Mouse (Mus musculus): Measurements from ENCODE around the gene Arid4b.
"Not testable (repeated sequence)": the region's sequence is repeated elsewhere in the genome, so short reads cannot be mapped to it uniquely, and the experiment has no call there.

The Arid4b gene

DNA sequence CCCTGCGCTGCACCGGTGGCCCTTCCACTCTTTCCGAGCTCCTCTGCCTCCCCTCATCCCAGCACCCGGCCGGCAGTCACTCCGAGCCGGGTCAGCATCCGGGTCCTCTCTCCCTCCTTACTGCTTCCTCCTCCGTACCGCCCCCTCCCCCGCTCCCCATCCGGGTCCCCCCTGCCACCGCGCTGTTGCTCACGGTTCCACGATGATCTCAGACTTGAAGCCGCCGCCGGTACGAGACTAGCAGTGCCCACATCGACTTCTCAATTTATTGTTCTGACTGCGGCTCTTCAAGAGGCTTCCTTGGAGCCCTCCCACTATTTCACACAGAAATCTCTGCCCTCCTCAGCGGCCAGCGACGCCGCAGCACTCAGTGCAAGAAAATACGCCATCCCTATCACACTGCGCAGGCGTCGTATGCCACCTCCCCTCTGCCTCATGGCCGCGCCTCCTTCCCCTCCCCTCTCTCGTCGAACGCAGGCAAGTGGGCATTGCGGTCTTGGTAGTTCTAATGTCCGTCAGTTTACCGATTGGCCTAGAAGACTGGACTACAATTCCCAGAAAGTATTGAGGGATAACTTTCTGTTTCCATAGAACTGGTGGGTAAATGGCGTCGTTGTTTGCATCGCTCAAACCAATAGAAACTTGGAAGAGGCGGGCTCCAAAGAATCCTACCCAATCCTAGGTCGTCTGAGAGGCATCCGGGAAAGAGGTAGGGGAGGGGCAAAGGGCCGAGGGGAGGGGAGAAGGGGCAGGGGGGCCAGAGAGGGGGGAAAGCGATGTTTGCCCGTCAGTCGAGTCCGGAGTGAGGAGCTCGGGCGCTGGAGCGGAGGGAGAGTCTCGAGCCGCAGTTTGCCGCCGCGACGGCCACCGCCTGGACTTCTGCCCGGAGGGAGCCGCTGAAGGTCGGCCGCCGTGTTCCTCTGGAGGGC, at the start of gene Arid4b, which contains the start of gene Ggps1:
Gene Arid4b, plus strand, starts transcription at position 220 of the 929 bp plus-strand sequence.
Gene Ggps1, minus strand, starts transcription at position 476 of the 929 bp plus-strand sequence.
- peak; percentile 94 for DNase-seq (ENCODE audit: low read depth)

DNA sequence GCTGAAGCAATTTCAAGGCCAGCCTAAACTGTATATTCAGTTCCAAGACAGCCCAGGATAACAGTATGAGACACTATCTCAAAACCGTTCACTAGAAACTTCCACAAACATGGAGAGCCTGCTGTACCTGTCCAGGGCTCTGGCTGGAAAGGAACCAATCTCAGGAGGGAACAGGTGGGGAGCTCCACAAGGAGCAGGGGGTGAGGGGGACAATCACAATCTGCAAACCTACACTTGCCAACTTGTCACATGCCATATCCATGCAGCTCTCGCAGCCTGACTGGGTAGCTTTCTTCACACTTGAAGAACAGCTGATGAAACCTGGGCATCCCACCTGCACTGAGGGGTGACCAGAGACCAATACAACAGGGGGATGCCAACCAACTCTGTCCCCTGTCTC, 49.0 kb upstream of the Arid4b start:
- DNase-seq (ENCODE audit: low read depth) = no peak

DNA sequence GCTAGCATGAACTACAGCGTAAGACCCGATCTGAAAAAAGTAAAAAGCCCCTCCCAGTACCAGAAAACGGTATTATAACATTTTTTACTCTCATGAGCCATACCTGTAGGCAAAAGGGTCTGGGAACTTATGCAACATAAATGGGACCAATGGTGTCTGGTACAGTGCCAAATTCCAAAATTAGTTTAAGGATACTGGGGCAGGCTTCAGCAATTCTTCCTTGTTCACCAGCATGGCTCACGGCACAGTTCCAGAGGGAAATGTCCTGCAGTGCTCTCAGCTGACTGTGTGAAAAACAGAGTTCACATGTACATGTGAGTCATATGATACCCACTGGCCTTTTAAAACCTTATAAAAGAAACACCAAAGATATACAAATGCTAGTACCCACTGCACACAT, 48.5 kb upstream of the Arid4b start:
- DNase-seq (ENCODE audit: low read depth) = no peak

DNA sequence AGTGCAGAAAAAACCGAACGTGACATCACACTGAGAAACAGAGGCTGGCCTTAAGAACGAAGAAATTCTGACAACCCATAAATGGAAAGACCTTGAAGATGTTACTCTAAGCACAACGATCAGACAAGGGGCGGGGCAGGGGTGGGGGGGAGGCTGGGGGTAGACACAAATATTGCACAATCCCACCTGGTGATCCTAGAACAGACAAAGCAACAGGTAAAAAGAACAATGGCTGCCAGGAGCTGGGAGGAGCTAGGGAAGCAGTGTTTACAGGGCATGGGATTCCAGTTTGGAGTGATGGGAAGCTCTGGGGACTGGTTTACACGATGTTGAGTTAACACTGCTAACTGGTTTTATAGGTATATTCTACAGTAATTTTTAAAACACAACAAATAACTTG, 47.4 kb upstream of the Arid4b start:
- no peak for DNase-seq (ENCODE audit: low read depth)

DNA sequence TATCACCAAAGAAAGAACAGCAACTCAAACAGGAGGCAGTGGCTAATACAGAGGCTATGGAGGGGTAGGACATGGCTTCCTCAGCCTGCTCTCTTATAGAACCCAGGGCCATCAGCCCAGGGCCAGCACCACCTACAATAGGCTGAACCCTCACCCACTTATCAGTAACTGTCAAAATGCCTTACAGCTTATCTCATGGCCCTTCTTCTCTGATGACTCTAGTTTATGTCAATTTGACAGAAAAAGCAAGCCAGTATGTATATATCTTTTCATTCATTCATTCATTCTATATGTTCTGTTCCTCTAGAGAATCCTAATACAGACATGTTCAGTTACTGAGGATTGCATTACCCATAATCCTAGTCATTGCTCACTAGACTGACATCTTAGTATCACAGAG, 44.7 kb upstream of the Arid4b start:
- no peak for DNase-seq (ENCODE audit: low read depth)

DNA sequence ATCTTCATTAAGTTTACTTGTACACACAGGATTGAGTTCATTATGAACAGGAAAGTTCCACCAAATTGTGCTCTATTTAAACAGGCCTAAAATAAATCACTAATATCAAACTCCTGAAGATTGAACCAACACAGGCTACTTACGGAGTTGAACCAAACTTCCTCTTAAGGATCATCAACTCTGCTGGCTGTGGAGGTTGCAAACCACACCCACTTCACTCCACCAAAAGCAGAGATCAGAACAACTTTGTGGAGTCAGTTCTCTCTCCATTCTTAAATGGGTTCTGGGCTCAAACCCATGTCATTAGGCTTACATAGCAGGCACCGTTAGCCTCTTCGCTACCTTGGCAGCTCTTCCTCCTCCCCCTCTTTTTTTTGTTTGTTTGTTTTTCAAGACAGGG, 44.2 kb upstream of the Arid4b start:
- DNase-seq (ENCODE audit: low read depth) = no peak

DNA sequence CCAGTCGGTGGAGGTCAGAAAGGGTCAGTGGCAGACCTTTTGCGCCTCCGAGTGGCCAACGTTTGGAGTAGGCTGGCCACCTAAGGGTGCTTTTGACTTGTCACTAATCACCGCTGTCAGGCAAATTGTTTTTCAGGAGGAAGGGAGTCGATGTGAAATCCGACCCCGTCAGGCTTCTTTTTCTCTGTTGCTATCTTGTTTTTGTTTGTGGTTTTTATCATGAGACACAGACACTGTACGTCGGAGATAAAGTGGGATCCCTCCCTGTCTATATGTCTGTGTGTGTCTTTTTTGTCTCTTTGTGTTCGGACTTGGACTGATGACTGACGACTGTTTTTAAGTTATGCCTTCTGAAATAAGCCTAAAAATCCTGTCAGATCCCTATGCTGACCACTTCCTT, 41.6 kb upstream of the Arid4b start:
- DNase-seq (ENCODE audit: low read depth) = not testable (repeated sequence)

DNA sequence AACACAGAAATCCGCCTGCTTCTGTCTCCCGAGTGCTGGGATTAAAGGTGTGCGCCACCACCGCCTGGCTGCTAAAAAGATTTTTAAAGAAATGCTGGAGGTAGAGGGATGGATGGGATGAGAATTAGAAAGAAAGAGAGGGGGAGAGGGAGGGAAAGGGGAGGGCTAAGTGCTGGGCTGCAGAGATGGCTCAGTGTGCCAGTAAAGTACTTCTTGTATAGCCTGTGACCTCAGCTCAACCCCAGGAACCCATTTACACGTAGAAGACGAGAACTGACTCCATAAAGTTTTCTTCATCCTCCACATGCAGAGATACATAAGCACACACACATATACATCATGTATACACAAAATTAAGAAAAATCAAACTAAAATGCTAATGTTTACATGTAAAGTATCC, 37.5 kb upstream of the Arid4b start:
- no peak for DNase-seq (ENCODE audit: low read depth)

DNA sequence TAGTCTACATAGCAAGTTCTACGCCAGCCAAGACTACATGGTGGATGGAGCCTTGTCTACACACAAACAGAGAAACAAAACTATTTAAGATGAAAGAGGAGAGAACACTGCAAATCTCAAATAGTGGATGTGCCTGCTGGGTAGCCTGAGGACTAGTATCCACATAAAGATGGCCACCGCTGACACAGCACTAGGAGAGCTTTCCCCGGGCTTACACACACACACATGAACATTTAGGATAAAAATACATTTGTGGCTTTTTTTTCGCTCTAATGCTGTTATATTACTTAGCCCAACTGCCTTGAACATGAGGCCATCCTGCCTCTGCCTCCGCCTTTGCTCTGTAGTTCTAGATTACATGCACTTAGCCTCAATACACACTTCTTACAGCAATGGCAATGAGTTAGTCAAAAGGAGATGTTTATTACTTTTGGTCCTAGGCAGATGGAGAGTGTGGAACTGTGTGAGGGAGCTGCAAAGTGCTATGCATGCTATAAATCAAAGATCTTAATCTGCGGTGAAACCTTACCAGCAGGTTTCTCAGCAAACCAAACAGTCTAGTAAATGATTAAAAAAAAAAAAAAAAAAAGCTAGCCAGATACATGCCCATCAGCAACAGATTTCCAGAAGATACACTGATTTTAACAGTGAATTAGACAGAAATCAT, 36.7 kb upstream of the Arid4b start:
- no peak for DNase-seq (ENCODE audit: low read depth)

DNA sequence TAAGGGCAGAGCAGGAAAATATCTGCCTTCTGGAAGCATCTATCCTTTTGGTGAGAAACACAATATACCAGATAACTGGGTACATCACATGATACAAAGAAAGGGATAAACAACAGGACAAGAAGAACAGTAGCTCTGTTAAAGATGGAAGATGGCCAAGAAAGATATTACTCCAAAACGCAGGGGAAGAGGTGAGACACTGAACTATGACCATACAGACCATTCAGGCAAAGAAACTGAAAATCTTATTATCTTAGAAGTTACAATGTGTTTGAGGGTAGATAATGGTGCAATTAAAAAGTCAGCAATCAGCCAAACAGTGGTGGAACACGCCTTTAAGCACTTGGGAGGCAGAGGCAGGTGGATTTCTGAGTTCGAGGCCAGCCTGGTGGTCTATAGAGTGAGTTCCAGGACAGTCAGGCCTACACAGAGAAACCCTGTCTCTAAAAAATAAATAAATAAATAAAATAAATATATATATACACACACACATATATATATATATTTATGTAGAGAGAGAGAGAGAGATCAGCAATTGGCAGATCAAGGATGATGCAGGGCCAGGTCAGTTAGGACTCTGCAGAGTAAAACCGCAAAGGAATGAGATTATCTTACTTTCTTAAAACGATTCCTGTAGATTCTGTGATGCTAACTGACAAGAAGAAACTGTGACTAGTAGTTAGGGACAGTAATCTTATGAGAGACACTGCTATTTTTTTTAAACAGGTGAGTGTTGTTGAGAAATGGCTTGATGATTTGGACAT, 29.5 kb upstream of the Arid4b start:
- DNase-seq (ENCODE audit: low read depth) = no peak

DNA sequence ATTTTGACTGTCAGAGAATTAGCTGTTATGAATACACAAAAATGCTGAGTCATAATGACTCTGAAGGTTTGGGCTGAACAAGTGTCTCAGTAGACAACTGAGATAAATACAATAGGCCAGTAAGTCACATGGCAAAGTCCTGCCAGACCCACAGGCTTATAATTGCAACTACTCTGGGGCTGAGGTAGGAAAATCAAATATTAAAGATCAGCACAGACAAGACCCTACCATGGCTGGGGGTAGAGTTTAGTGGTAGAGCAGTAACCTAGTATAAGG, 29.0 kb upstream of the Arid4b start:
- peak; percentile 41 for DNase-seq (ENCODE audit: low read depth)

DNA sequence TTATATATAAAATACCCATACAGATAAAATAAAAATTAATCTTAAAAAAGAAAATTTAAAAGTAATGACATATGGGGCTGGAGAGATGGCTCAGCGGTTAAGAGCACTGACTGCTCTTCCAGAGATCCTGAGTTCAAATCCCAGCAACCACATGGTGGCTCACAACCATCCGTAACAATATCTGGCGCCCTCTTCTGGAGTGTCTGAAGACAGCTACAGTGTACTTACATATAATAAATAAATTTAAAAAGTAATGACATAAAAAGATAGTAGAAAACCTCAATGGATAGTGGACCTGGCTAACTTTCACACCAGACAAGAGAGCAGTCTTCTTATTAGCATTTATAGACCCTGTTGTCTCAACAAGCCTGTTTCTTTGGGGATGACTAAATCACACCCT, 27.7 kb upstream of the Arid4b start:
- DNase-seq (ENCODE audit: low read depth) = not testable (repeated sequence)

DNA sequence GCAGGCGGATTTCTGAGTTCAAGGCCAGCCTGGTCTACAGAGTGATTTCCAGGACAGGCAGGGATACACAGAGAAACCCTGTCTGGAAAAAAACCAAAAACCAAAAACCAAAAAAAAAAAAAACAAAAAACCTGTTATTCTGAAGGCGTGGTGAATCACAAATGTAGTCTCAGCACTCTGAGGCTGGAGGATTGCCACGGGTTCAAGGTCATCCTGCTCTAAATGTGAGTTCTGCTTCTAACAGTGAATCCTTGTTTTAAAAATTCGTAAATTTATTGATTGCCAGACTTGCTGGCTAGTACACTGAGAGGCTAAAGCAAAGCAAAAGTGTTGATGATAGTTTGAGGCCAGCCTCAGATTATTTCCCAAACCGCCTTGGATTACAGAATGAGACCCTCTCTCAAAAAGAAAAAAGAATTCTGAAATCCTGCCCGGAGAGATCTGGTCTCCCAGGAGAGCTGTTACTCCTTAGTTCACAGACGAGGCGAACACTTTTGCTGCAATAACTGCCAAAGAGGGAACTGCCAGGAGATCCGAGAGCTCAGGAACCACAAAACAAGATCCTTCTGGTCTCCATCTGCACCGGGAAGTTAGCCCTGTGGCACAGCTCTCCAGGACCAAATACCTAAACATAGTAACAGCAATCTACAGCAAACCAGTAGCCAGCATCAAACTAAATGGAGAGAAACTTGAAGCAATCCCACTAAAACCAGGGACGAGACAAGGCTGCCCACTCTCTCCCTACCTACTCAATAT, 27.0 kb upstream of the Arid4b start:
- no peak for DNase-seq (ENCODE audit: low read depth)

DNA sequence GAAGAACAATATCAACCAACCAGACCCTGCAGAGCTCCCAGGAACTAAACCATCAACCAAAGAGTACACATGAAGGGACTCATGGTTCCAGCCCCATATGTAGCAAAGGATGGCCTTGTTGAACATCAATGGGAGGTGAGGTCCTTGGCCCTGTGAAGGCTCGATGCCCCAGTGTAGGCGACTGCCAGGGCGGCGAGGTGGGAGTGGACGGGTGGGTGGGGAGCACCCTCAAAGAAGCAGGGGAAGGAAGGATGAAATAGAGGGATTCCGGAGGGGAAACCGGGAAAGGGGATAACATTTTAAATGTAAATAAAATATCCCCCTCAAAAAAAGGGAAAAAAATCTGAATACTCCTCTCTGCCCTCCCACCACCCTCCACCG, 24.1 kb upstream of the Arid4b start:
- no peak for DNase-seq (ENCODE audit: low read depth)

DNA sequence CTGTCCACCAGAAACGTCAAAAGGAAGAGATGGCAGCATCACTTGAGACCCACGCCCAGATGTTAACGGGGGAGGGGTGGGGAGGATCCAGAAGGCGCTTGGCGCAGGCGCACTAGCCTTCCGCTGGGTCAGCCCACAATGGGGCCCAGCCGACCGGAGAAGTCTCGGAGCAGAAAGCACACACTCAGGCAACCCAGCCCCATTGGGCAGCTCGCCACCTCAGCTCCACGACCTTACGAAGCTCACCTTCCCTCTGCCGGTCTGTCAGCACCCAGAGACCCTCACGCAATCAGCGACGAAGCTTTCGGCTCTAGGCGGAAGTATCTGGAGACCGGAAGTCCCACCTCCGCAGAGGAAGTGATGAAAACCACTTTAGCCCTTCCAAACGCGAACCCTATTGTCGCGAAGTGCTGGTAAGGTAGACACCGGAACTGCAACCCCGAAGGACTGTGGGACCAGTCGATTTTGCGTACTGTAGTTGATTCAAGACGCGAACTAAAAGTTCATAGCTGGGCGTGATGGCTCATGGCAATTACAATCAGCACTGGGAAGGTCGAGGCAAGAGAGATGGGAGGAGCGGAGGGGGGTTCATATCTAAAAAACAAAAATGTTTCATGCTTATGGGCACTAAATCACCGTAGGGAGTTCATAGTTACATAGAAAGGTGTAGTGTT, 23.6 kb upstream of the Arid4b start, which contains the start of gene Tbce:
Gene Tbce, minus strand, starts transcription at position 347 of the 674 bp plus-strand sequence.
- peak; percentile 83 for DNase-seq (ENCODE audit: low read depth)

DNA sequence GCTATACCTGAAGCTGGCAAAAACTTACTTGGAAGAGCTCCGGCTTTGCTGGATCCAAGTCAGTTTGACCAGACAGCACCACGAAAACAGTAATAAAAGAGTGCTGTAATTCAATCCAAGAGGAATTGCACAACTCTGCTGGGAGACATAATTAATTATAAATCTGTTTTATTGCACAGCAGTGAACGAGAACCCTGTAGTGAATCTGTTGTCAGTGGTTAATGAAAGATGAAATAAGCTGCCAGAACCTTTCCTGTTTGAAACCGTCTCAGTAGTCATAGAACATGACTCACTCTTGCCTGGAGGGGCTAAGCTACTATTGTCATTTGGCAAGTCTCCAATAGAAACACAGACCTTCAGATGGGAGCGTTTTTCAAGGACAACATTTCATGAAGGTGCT, 22.8 kb upstream of the Arid4b start:
- no peak for DNase-seq (ENCODE audit: low read depth)

DNA sequence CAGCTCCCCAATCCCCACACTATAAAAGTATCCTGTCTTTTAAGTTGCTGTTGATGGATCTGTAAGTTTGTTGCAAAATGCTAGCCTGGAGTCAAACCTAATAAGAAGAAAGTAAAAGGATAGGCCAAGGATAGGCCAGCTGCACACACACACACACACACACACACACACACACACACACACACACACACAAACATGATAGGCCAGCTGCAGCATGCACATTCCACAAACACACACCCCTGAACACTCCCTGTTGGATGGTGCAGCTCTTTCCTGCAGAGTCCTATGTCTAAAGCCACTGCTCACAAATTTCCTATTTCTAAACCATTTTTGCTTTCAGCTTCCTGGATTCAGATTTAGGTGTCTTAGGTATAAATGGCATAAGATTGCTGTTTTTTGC, 19.2 kb upstream of the Arid4b start:
- no peak for DNase-seq (ENCODE audit: low read depth)

DNA sequence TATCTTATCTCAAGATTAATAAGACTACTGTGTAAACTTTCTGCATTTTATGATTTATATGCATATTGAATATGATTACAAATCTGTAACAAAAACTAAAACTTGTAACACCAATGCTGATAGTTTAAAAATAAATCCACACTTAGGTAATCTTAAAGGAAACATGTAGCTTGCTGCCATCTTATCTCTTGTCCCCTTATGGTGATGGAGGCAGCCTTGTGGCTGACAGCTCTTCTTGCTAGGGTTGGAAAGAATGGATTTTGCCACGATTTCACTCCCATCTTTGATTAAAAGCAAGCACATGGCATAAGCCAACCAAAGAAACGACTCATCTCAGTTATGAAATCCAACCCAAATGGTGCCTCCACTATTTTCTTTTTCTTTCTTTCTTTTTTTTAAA, 18.5 kb upstream of the Arid4b start:
- no peak for DNase-seq (ENCODE audit: low read depth)

DNA sequence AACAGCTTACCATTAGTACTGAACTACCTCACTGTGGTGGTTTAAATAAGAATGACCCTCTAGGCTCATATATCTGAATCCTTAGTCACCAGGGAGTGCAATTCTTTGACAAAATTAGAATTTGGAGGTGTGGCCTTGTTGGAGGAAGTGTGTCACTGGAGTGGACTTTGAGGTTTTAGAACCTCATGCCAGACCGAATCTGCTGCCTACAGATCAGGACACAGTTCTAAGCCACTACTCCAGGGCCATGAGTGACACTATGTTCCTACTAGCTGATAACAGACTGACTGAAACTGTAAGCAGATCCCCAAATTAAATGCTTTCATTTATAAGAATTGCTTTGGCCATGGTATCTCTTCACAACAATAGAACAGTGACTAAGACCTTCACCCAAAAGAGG, 13.2 kb upstream of the Arid4b start:
- no peak for DNase-seq (ENCODE audit: low read depth)

DNA sequence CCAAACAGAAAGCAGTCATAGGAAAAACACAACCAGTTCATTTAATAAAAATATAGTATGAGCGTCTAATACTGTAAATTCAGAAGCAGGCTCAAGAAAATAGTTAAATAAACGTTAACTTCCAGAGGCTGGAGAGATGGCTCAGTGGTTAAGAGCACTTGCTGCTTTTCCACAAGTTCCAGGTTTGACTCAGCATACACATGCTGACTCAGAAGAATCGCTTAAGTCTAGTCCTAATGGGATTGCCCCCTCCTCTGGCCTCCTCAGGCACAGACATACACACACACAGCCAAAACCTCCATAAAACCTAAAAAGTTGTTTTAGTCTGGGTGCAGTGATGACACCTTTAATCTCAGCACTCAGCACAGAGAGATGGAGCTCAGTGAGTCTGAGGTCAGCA, 6.2 kb upstream of the Arid4b start:
- no peak for DNase-seq (ENCODE audit: low read depth)

DNA sequence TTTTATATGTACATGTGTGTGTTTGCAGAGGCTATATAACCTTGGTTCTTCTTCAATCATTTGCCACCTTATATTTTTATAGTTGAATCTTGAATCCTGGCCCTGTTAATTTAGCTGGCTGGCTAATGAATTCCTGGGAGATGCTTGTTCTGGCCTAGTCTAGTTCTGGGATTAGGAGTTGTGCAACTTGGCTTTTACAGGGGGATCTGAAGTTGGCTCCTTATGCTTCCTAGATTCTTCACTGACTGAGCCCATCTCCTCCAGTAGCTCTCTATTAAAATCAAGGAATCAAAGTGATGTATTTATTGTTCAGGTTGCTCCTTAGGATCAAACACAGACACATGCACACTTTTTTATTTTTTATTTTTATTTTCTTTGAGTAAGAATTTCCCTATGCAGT, 3.5 kb upstream of the Arid4b start:
- DNase-seq (ENCODE audit: low read depth) = no peak

All from c-Kit-positive CD71-negative TER-119-negative erythroid progenitor cells, embryonic 14.5 days (primary cell).